Mouse (Mus musculus) embryonic fibroblast, embryonic 13.5 days (primary cell): Measurements from ENCODE around the gene Maml1.

Experiments used
- CTCF ChIP-seq: IDR thresholded peaks from 2 replicates; pipeline ENCODE4 v1.5.1; 2011; ENCODE audit warnings: mild to moderate bottlenecking, control low read depth, low read length, moderate library complexity, borderline replicate concordance; ENCODE audit not compliant: insufficient read depth
- POLR2A ChIP-seq: IDR thresholded peaks from 2 replicates; pipeline ENCODE4 v1.6.1; 2011; ENCODE audit warnings: low read depth, mild to moderate bottlenecking, control low read depth, low read length, moderate library complexity

DNA sequence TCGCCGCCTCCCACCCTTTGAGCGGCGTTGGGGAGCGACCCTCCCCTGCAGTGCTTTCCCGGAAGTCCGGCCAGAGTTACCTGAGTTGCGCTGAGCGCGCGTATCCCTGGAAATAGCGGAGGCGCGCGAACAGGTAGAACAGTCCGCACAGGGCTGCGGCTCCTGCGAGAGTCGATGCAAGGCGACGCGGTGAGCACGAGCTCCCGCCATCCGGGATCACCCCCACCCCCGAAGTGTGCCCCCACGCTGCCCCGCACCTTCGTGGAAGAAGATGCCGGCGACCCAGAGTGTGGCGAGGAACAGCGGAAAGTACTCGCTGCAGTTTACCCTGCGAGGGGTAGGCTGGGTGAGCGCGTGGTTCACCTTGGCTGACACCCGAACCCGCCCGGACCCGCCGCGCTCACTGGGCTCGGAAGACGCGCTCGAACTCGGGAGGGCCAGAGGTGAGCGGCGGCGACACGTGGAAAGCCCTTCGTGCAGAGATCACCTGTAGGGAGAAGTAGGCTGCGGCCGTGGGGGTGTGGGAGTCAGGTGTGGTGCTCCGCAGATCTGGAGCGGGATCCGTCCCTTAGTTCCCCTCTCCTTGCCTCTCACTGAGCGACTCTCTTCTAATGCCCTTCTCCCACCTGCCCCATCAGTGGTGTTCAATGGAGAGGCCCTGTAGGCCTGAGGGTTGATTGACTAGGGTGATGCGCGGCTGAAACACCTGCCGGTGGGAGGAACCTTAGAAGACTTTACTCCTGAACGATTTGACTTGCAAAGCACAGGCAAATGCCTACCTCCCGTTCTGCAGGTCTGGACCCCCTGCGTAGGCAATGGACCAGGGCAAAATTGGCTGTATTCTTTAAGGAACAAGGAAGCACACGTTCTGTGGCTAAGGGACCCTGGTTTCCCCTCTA is 54.9 kb downstream of the Maml1 start:
- TF ChIP-seq CTCF: no peak
- TF ChIP-seq POLR2A: no peak
